Mouse (Mus musculus) hindbrain, postnatal 0 days (tissue): ENCODE measurements around the gene Olfr1012. TPM values are rescaled to one million over a fixed set of nuclear protein-coding genes. Genes with fewer than 3 reads are reported as not detected.
"Not testable (repeated sequence)": the region's sequence is repeated elsewhere in the genome, so short reads cannot be mapped to it uniquely, and the experiment has no call there.

Source experiments
- ATAC-seq: fragments of 200-750 bp; cut with Nextera tagmentation; 2 replicates; pipeline ENCODE4 v1.8.0; 2017; ENCODE audit warnings: mild to moderate bottlenecking, moderate TSS enrichment, moderate library complexity
- DNase-seq: peaks from one replicate; pipeline ENCODE4 v3.0.0-alpha.2; 2015; ENCODE audit warnings: low spot score
- H3K27ac ChIP-seq: fragments of 300-500 bp; sonication (generic); 2 replicates; pipeline ENCODE4 v1.5.1; 2014; ENCODE audit warnings: mild to moderate bottlenecking
- H3K27me3 ChIP-seq: fragments of 300-500 bp; sonication (generic); 2 replicates; pipeline ENCODE4 v1.6.1; 2014; ENCODE audit warnings: low read length, mixed read lengths; ENCODE audit not compliant: insufficient read depth
- H3K36me3 ChIP-seq: fragments of 300-500 bp; sonication (generic); 2 replicates; pipeline ENCODE4 v1.6.1; 2014; ENCODE audit warnings: low read length, mixed read lengths; ENCODE audit not compliant: insufficient read depth
- H3K4me1 ChIP-seq: fragments of 300-500 bp; sonication (generic); 2 replicates; pipeline ENCODE4 v1.6.1; 2014; ENCODE audit warnings: antibody characterized with exemption, low read length, mixed read lengths; ENCODE audit not compliant: insufficient read depth
- H3K4me2 ChIP-seq: fragments of 300-500 bp; sonication (generic); 2 replicates; pipeline ENCODE4 v1.6.1; 2014; ENCODE audit warnings: low read depth, mild to moderate bottlenecking, low read length, moderate library complexity, mixed read lengths
- H3K4me3 ChIP-seq: fragments of 300-500 bp; sonication (generic); 2 replicates; pipeline ENCODE4 v1.5.1; 2014; ENCODE audit warnings: low read length
- H3K9ac ChIP-seq: fragments of 300-500 bp; sonication (generic); replicated peaks from 2 replicates; pipeline ENCODE4 v1.6.1; 2014; ENCODE audit warnings: mild to moderate bottlenecking, low read length, moderate library complexity, mixed read lengths
- H3K9me3 ChIP-seq: fragments of 300-500 bp; sonication (generic); 2 replicates; pipeline ENCODE4 v1.6.1; 2016; ENCODE audit warnings: low read length, mixed read lengths
- CTCF ChIP-seq: IDR thresholded peaks from 2 replicates; pipeline ENCODE4 v1.5.1; 2016; ENCODE audit warnings: antibody characterized with exemption, control low read depth, low read depth
- WGBS: fragments of 180-500 bp; shearing (Covaris S2); extraction: QIAGEN DNeasy Blood & Tissue Kit; methylation state at CpG from one replicate; pipeline ENCODE4 v1.1.7; 2014; 5-methylcytosine and 5-hydroxymethylcytosine counted together
- polyA plus RNA-seq: library from polyadenylated mRNA; unstranded; fragments of >200 nt; fragmentation: Nextera tagmentation; extraction: Ambion mirVana; gene quantifications from 2 replicates; pipeline ENCODE4 v1.2.1, GENCODE M21; 2015
- total RNA-seq: library from RNA; depleted of rRNA; stranded (reverse); fragments of >200 nt; gene quantifications from 2 replicates; pipeline ENCODE4 v1.2.3, GENCODE M21; 2014; rRNA removed

The Olfr1012 gene
- total and polyA plus RNA-seq, 2 experiments from 2014 or later: not detected

DNA sequence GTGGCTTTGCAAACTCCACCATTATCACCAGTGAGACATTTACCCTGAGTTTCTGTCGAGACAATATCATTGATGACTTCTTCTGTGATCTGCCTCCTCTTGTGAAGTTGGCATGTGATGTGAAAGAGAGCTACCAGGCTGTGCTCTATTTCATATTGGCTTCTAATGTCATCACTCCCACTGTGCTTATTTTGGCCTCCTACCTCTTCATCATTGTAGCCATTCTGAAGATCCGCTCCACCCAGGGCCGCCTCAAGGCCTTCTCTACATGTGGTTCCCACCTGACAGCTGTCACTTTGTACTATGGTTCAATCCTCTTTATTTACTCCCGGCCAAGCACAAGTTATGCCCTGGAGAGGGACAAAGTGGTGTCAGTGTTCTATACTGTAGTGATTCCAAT is 8.7 kb downstream of the Olfr1012 start:
- H3K4me1 ChIP-seq: no peaks in the 10 kb centered on the region
- no peak overlapping the region for H3K9ac ChIP-seq
- WGBS: 45% methylated on average over 4 of the region's 4 CpGs
- no peak for DNase-seq
- no peak overlapping the region for H3K4me2 ChIP-seq
- 0 out of 2 replicates have a peak, but pooled peaks have one; percentile 18 for ATAC-seq
- H3K4me3 ChIP-seq: no peak overlapping the region
- TF ChIP-seq CTCF: no peak
- no peaks in the 10 kb centered on the region for H3K9me3 ChIP-seq
- H3K36me3 ChIP-seq: no peaks in the 10 kb centered on the region
- H3K27me3 ChIP-seq: no peaks in the 10 kb centered on the region
- H3K27ac ChIP-seq: no peak overlapping the region

DNA sequence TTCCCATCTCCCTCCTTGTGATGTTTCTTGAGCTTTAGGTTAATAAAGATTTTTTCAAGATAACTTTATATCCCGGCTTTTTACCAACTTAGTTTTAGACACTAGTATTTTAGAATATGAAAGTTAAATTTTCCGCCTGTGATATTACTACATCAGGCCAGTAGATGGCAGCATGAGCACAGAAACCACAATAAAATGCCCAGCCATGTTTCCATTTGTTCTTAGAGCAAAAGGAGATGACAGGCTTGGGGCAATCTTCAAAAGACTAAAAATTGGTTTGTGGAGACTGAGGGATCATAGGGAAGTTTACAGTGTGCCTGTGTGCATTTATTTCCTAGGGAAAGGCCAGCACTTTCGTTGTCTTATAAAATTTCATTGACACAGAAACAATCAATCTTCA is 36.8 kb downstream of the Olfr1012 start:
- no peaks in the 10 kb centered on the region for H3K9me3 ChIP-seq
- H3K4me1 ChIP-seq: no peaks in the 10 kb centered on the region
- no peak overlapping the region for H3K27ac ChIP-seq
- no peaks in the 10 kb centered on the region for H3K36me3 ChIP-seq
- H3K9ac ChIP-seq: no peak overlapping the region
- DNase-seq (peak; percentile 73), ATAC-seq (0 out of 2 replicates have a peak, but pooled peaks have one; percentile 40)
- TF ChIP-seq CTCF: peak; percentile 81
- WGBS: 12% methylated on average over 3 of the region's 3 CpGs
- no peak overlapping the region for H3K4me2 ChIP-seq
- no peaks in the 10 kb centered on the region for H3K27me3 ChIP-seq
- H3K4me3 ChIP-seq: no peak overlapping the region

DNA sequence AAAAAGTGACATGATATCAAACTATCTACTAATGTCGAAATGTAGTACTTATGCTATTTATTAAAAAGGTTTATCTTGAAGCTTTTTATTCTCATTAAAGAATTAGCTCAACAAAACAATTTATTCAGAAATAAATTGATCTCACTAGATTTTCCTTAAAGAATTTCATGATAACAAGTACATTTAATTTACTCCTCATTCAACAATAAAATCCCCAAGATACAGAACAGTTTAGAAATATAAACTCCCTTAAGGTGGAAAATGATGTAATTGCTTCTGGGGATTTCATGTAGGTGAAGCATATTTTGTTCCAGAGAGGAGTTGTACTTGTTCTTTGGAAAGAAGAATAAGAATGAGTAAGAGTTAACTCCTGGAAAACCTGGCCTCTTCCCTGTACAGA is 47.4 kb downstream of the Olfr1012 start, which contains the start of gene Olfr1009:
Gene Olfr1009 (plus strand): TSS at position 301 of the 400 bp plus-strand sequence.
- Histone ChIP-seq H3K9ac (no peak within 1 kb of the TSS), H3K36me3 (no peaks in the 10 kb centered on the region), H3K27ac (no peak within 1 kb of the TSS), H3K27me3 (no peaks in the 10 kb centered on the region), H3K4me3 (no peak within 1 kb of the TSS), H3K9me3 (no peaks in the 10 kb centered on the region), H3K4me1 (no peaks in the 10 kb centered on the region), H3K4me2 (no peak within 1 kb of the TSS)
- ATAC-seq (no peak), DNase-seq (no peak)
- no peak for TF ChIP-seq CTCF
- WGBS: 91% methylated on average over 1 of the region's 1 CpGs

DNA sequence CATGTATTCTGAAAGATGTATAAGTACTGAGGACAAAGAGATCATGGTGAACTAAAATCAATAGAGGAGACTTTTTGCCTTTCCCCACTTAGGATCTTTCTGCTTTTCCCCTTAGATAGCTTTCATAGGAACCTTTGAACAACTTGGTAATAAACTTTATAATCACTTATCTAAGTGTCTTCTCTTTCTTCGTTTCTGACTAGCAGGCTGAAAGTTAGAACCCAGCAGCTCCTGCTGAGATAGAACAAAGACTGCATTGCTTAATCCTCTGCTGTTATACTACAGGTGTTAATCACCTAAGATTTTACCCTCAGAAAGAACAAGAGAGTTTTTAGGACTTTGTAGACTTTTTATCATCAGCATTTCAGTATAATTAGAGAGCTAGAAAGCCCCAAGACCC is 51.4 kb downstream of the Olfr1012 start:
- no peaks in the 10 kb centered on the region for H3K9me3 ChIP-seq
- no peak for DNase-seq
- H3K4me2 ChIP-seq: no peak overlapping the region
- H3K27me3 ChIP-seq: no peaks in the 10 kb centered on the region
- ATAC-seq: no peak
- WGBS: 29% methylated on average over 1 of the region's 1 CpGs
- no peak overlapping the region for H3K9ac ChIP-seq
- no peak overlapping the region for H3K4me3 ChIP-seq
- no peak for TF ChIP-seq CTCF
- H3K4me1 ChIP-seq: no peaks in the 10 kb centered on the region
- H3K27ac ChIP-seq: no peak overlapping the region
- no peaks in the 10 kb centered on the region for H3K36me3 ChIP-seq

DNA sequence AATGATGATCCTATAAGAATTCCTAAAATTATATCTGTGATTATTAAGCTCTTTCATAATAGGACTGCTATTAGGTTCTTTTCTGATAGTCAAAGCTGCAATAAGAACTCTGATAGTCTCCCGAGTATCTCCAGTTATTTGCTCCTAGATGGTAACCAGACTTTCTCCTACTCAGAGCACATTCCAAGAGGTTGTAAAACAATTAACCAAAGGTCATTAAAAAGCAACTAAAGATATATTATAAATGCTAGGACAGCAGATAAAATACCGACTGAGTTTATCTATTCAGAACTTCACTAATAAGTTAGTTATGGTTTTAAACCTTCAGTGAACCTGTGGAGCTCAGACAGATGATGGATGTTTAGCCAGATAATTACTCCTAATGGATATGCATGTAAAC is 51.9 kb downstream of the Olfr1012 start:
- not testable (repeated sequence) for H3K4me2 ChIP-seq, H3K9me3 ChIP-seq, H3K27me3 ChIP-seq, H3K4me1 ChIP-seq, DNase-seq, H3K36me3 ChIP-seq, ATAC-seq, H3K4me3 ChIP-seq, H3K9ac ChIP-seq, H3K27ac ChIP-seq
- WGBS: 76% methylated on average over 2 of the region's 2 CpGs

Other genes with a start within 250 kb of the Olfr1012 start
- 0.29 TPM in 1 of 2 replicates, not detected in the other for gene 4833423E24Rik, start 243.7 kb downstream of the Olfr1012 start, total RNA-seq
- gene 4833423E24Rik, start 243.7 kb downstream of the Olfr1012 start, polyA plus RNA-seq: 0.23 and 0.79 TPM in 2 replicates
- not detected in 2 replicates for gene Olfr996, start 183.6 kb downstream of the Olfr1012 start, total RNA-seq
- gene Olfr996, start 183.6 kb downstream of the Olfr1012 start, polyA plus RNA-seq: not detected in 2 replicates
- gene Olfr998, start 173.8 kb downstream of the Olfr1012 start, total RNA-seq: not detected in 2 replicates
- gene Olfr998, start 173.8 kb downstream of the Olfr1012 start, polyA plus RNA-seq: not detected in 2 replicates
- gene Olfr1000, start 150.9 kb downstream of the Olfr1012 start, total RNA-seq: not detected in 2 replicates
- not detected in 2 replicates for gene Olfr1000, start 150.9 kb downstream of the Olfr1012 start, polyA plus RNA-seq
- not detected in 2 replicates for gene Olfr1002, start 112.1 kb downstream of the Olfr1012 start, total RNA-seq
- not detected in 2 replicates for gene Olfr1002, start 112.1 kb downstream of the Olfr1012 start, polyA plus RNA-seq
- not detected in 2 replicates for gene Olfr154, start 98.3 kb downstream of the Olfr1012 start, total RNA-seq
- gene Olfr154, start 98.3 kb downstream of the Olfr1012 start, polyA plus RNA-seq: not detected in 2 replicates
- not detected in 2 replicates for gene Olfr1006, start 84.0 kb downstream of the Olfr1012 start, total RNA-seq
- not detected in 2 replicates for gene Olfr1006, start 84.0 kb downstream of the Olfr1012 start, polyA plus RNA-seq
- gene Olfr1008, start 73.3 kb downstream of the Olfr1012 start, total RNA-seq: not detected in 2 replicates
- not detected in 2 replicates for gene Olfr1008, start 73.3 kb downstream of the Olfr1012 start, polyA plus RNA-seq
- gene Olfr1009, start 47.3 kb downstream of the Olfr1012 start, total RNA-seq: not detected in 2 replicates
- gene Olfr1009, start 47.3 kb downstream of the Olfr1012 start, polyA plus RNA-seq: not detected in 2 replicates
- gene Olfr1013, start 4.3 kb upstream of the Olfr1012 start, total RNA-seq: not detected in 2 replicates
- not detected in 2 replicates for gene Olfr1013, start 4.3 kb upstream of the Olfr1012 start, polyA plus RNA-seq
- not detected in 2 replicates for gene Olfr1014, start 9.9 kb upstream of the Olfr1012 start, total RNA-seq
- not detected in 2 replicates for gene Olfr1014, start 9.9 kb upstream of the Olfr1012 start, polyA plus RNA-seq
- gene Olfr1015, start 19.3 kb upstream of the Olfr1012 start, total RNA-seq: not detected in 2 replicates
- gene Olfr1015, start 19.3 kb upstream of the Olfr1012 start, polyA plus RNA-seq: not detected in 2 replicates
- not detected in 2 replicates for gene Olfr1016, start 39.8 kb upstream of the Olfr1012 start, total RNA-seq
- gene Olfr1016, start 39.8 kb upstream of the Olfr1012 start, polyA plus RNA-seq: not detected in 2 replicates
- gene Olfr1018, start 55.7 kb upstream of the Olfr1012 start, total RNA-seq: not detected in 2 replicates
- gene Olfr1018, start 55.7 kb upstream of the Olfr1012 start, polyA plus RNA-seq: not detected in 2 replicates
- not detected in 2 replicates for gene Olfr1019, start 82.7 kb upstream of the Olfr1012 start, total RNA-seq
- not detected in 2 replicates for gene Olfr1019, start 82.7 kb upstream of the Olfr1012 start, polyA plus RNA-seq
- gene Olfr1020, start 84.3 kb upstream of the Olfr1012 start, total RNA-seq: not detected in 2 replicates
- gene Olfr1020, start 84.3 kb upstream of the Olfr1012 start, polyA plus RNA-seq: not detected in 2 replicates
- gene Olfr1022, start 105.8 kb upstream of the Olfr1012 start, total RNA-seq: not detected in 2 replicates
- not detected in 2 replicates for gene Olfr1022, start 105.8 kb upstream of the Olfr1012 start, polyA plus RNA-seq
- not detected in 2 replicates for gene Olfr1023, start 122.9 kb upstream of the Olfr1012 start, total RNA-seq
- not detected in 2 replicates for gene Olfr1023, start 122.9 kb upstream of the Olfr1012 start, polyA plus RNA-seq
- not detected in 2 replicates for gene Olfr1024, start 142.3 kb upstream of the Olfr1012 start, total RNA-seq
- not detected in 2 replicates for gene Olfr1024, start 142.3 kb upstream of the Olfr1012 start, polyA plus RNA-seq
- not detected in 2 replicates for gene Olfr1025-ps1, start 152.4 kb upstream of the Olfr1012 start, total RNA-seq
- not detected in 2 replicates for gene Olfr1025-ps1, start 152.4 kb upstream of the Olfr1012 start, polyA plus RNA-seq
- gene Olfr1026, start 158.8 kb upstream of the Olfr1012 start, total RNA-seq: not detected in 2 replicates
- gene Olfr1026, start 158.8 kb upstream of the Olfr1012 start, polyA plus RNA-seq: not detected in 2 replicates
- not detected in 2 replicates for gene Olfr1028, start 187.7 kb upstream of the Olfr1012 start, total RNA-seq
- gene Olfr1028, start 187.7 kb upstream of the Olfr1012 start, polyA plus RNA-seq: not detected in 2 replicates
- not detected in 2 replicates for gene Olfr1029, start 211.1 kb upstream of the Olfr1012 start, total RNA-seq
- gene Olfr1029, start 211.1 kb upstream of the Olfr1012 start, polyA plus RNA-seq: not detected in 2 replicates
- gene Olfr1030, start 216.5 kb upstream of the Olfr1012 start, total RNA-seq: not detected in 2 replicates
- gene Olfr1030, start 216.5 kb upstream of the Olfr1012 start, polyA plus RNA-seq: not detected in 2 replicates
- not detected in 2 replicates for gene Olfr1031, start 227.5 kb upstream of the Olfr1012 start, total RNA-seq
- not detected in 2 replicates for gene Olfr1031, start 227.5 kb upstream of the Olfr1012 start, polyA plus RNA-seq
- gene Olfr1032, start 242.8 kb upstream of the Olfr1012 start, total RNA-seq: not detected in 2 replicates
- gene Olfr1032, start 242.8 kb upstream of the Olfr1012 start, polyA plus RNA-seq: not detected in 2 replicates